Mouse (Mus musculus) hindbrain, embryonic 15.5 days (tissue): ENCODE measurements around the gene Alk. TPM values are rescaled to one million over a fixed set of nuclear protein-coding genes. Genes with fewer than 3 reads are reported as not detected.

Experiments
- ATAC-seq: fragments of 200-750 bp; cut with Nextera tagmentation; 2 replicates; pipeline ENCODE4 v1.8.0; 2017; ENCODE audit warnings: low read depth, moderate number of reproducible peaks, moderate TSS enrichment; ENCODE audit not compliant: low FRiP score
- H3K27ac ChIP-seq: fragments of 300-500 bp; sonication (generic); replicated peaks from 2 replicates; pipeline ENCODE4 v1.5.1; 2015; ENCODE audit warnings: mild to moderate bottlenecking, inconsistent platforms
- H3K27me3 ChIP-seq: fragments of 300-500 bp; sonication (generic); 2 replicates; pipeline ENCODE4 v1.6.1; 2015; ENCODE audit warnings: control low read depth, inconsistent platforms
- H3K36me3 ChIP-seq: fragments of 300-500 bp; sonication (generic); 2 replicates; pipeline ENCODE4 v1.6.1; 2015; ENCODE audit warnings: control low read depth, inconsistent platforms
- H3K4me1 ChIP-seq: fragments of 300-500 bp; sonication (generic); replicated peaks from 2 replicates; pipeline ENCODE4 v1.6.1; 2015; ENCODE audit warnings: control low read depth, inconsistent platforms
- H3K4me2 ChIP-seq: fragments of 300-500 bp; sonication (generic); 2 replicates; pipeline ENCODE4 v1.6.1; 2015; ENCODE audit warnings: moderate library complexity, mild to moderate bottlenecking, inconsistent platforms
- H3K4me3 ChIP-seq: fragments of 300-500 bp; sonication (generic); 2 replicates; pipeline ENCODE4 v1.5.1; 2015; ENCODE audit warnings: mild to moderate bottlenecking, inconsistent platforms
- H3K9ac ChIP-seq: fragments of 300-500 bp; sonication (generic); 2 replicates; pipeline ENCODE4 v1.6.1; 2015; ENCODE audit warnings: inconsistent platforms
- H3K9me3 ChIP-seq: fragments of 300-500 bp; sonication (generic); 2 replicates; pipeline ENCODE4 v1.6.1; 2016; ENCODE audit warnings: control low read depth, inconsistent platforms
- WGBS: fragments of 180-500 bp; shearing (Covaris S2); methylation state at CpG from one replicate; pipeline ENCODE4 v1.1.7; 2015; 5-methylcytosine and 5-hydroxymethylcytosine counted together
- polyA plus RNA-seq: library from polyadenylated mRNA; unstranded; fragments of >200 nt; fragmentation: Nextera tagmentation; extraction: Ambion mirVana; gene quantifications from 2 replicates; pipeline ENCODE4 v1.2.1, GENCODE M21; 2015

Alk gene
- polyA plus RNA-seq, 1 experiment from 2014 or later: 5.1 TPM

DNA sequence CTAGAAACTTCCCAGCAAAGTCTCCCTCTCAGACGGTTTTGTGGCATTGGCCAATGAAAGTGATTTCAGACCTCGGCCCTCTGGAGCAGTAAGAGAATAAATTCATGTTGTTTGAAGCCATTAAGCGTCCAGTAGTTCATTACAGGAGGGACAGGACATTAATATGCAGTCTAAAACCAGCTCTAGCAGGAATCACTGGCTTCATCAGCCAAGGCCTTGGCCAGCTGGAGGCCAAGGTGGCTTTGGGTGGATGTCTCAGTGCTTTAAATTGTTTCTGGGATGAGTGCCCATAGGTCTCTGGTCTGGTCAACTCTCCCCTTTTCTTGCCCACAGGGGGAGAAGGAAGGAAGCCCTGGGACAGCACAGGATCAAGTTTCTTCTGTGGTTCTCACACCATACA lies 608.9 kb downstream of the Alk start:
- Histone ChIP-seq H3K4me2 (no peak overlapping the region), H3K9me3 (no peaks in the 10 kb centered on the region), H3K4me1 (no peaks in the 10 kb centered on the region), H3K27ac (no peak overlapping the region), H3K4me3 (no peak overlapping the region), H3K9ac (no peak overlapping the region), H3K27me3 (no peaks in the 10 kb centered on the region), H3K36me3 (no peaks in the 10 kb centered on the region)
- no peak for ATAC-seq
- WGBS: 88% methylated on average over 3 of the region's 3 CpGs

DNA sequence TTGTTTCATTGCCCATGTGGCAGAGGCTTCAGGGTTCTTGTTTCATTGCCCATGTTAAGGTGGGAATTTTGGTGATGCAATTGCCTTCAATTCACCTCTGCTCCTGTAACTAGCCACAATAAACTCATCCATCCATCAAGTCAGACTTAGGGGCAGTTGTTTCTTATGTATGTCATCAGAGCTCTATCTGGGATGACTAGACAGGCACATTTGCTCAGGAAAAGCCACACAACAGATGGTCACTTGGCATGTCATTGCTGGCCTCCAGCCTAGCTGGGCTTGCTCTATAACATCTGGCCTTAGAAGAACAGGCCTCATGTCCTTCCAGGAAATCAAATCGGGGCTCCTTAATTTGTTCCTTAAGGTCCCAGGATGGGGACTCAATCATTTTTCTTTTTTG lies 610.3 kb downstream of the Alk start:
- ATAC-seq: no peak
- Histone ChIP-seq H3K27me3 (no peaks in the 10 kb centered on the region), H3K36me3 (no peaks in the 10 kb centered on the region), H3K4me3 (no peak overlapping the region), H3K9me3 (no peaks in the 10 kb centered on the region), H3K4me2 (no peak overlapping the region), H3K27ac (no peak overlapping the region), H3K4me1 (0 out of 2 replicates have a peak, but pooled peaks cover 2% of the 10 kb centered on the region), H3K9ac (no peak overlapping the region)
- 70% methylated on average over 1 of the region's 1 CpGs for WGBS

DNA sequence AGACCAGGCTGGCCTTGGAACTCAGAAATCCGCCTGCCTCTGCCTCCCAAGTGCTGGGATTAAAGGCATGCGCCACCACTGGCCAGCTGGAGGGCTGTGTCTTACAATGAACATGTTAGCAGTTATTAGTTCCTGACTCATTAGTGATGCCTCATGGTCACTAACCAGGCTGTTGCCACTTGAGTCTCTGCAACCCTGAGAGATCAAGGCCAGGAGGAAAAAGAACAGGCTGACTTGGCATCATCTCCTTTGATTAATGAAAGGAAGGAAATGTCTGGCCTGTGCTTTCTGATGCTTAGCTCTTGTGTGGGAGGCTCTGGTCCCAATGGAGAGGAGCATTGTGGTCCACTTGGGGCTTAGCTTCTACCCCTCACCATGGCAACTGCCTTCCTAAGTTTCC lies 611.4 kb downstream of the Alk start:
- 0 out of 2 replicates have a peak, but pooled peaks cover 8% of the 10 kb centered on the region for H3K4me1 ChIP-seq
- no peak for ATAC-seq
- H3K9ac ChIP-seq: no peak overlapping the region
- no peaks in the 10 kb centered on the region for H3K27me3 ChIP-seq
- no peaks in the 10 kb centered on the region for H3K36me3 ChIP-seq
- no peak overlapping the region for H3K27ac ChIP-seq
- WGBS: 93% methylated on average over 2 of the region's 2 CpGs
- no peaks in the 10 kb centered on the region for H3K9me3 ChIP-seq
- H3K4me2 ChIP-seq: no peak overlapping the region
- H3K4me3 ChIP-seq: no peak overlapping the region

DNA sequence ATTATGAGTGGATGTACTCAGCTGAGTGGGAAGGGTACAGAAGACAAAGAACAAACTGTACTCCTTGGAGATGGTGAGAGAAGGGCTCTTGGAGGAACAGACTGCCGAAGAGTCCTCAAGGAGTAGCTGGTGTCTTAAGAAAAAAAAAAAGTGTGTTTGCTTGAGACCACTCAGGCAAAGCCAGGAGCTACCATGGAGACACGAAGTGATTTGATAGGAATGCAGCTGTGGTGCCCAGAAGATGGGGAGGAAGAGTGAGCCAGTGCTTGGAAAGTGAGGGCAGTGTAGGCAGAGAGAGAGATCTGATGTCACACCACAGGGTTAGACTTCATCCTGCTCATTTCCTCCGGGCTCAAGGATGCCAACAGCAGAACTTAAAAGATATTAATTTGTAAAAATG lies 613.2 kb downstream of the Alk start:
- Histone ChIP-seq H3K4me2 (no peak overlapping the region), H3K4me3 (no peak overlapping the region), H3K4me1 (peaks cover 21% of the 10 kb centered on the region), H3K9ac (no peak overlapping the region), H3K36me3 (no peaks in the 10 kb centered on the region), H3K27me3 (no peaks in the 10 kb centered on the region), H3K27ac (no peak overlapping the region), H3K9me3 (no peaks in the 10 kb centered on the region)
- no peak for ATAC-seq
- WGBS: 46% methylated on average over 3 of the region's 3 CpGs

DNA sequence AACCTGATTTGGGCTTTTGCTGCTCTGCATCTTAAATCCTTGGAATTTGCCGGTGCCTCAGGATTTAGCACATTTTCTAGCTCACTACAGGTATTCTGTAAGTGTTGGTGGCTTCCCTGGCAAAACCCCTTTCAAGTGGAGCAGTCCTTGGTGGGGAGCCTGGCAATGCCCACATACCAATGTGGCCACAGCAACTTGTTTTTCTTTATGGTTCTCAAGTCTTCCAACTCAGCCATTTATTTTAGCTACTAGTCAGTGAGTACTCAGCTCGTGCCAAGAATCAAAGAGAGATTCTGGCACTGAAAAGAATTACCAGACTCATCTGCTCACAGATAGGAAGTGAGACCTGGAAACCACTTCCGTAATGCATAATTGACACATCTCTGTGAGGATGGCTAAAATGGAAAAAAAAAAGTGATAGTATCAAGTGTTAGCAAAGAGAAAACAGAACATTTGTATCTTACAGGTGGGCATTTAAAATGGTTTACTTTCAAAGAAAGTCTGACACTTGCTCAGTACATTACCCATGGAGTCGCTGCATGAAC lies 614.2 kb downstream of the Alk start:
- H3K9me3 ChIP-seq: no peaks in the 10 kb centered on the region
- H3K4me1 ChIP-seq: peaks cover 25% of the 10 kb centered on the region
- no peak overlapping the region for H3K4me3 ChIP-seq
- 75% methylated on average over 4 of the region's 4 CpGs for WGBS
- ATAC-seq: no peak
- H3K27ac ChIP-seq: no peak overlapping the region
- no peak overlapping the region for H3K4me2 ChIP-seq
- no peaks in the 10 kb centered on the region for H3K36me3 ChIP-seq
- H3K27me3 ChIP-seq: no peaks in the 10 kb centered on the region
- H3K9ac ChIP-seq: no peak overlapping the region

DNA sequence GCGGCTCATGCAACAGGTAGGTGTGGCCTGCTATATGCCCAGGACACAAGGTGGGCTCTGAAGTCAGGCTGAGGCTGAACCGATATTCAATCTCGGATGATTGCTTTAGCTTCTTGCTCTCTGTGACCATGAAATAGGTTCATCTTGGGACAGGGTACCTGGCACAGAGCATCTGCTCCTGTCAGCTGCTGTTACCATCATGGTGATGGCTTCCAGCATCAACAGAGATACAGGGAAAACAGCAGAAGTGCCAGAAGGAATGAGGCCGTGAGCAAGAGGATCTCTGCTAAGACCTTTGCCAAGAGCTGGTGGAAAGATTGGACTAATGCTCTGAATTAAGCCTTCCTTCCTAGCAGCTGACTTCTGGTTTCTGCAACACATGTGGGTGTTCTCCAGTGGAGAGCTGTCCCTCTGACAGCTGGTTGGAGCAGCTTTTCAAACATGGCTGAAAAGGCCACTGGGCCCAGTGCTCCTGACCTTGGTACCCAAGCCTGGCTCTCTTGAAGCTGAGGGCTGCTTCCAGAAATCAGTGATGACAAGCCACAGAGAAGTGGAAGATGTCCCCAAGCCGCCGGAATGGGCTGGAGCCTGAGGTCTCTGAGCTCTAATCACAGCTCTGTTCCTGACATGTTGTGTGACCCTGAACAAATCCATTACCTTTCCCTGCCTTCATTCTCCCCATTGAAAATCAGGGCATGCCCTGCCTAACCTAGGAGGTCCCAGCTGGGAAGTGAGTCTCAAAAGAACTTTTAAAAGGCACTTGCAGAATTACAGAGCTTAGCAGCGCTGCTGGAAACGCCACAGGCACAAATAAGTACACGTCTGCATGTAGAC lies 615.5 kb downstream of the Alk start:
- WGBS: 45% methylated on average over 9 of the region's 9 CpGs
- Histone ChIP-seq H3K36me3 (no peaks in the 10 kb centered on the region), H3K27ac (no peak overlapping the region), H3K9me3 (no peaks in the 10 kb centered on the region), H3K4me2 (no peak overlapping the region), H3K27me3 (no peaks in the 10 kb centered on the region), H3K4me3 (no peak overlapping the region), H3K9ac (no peak overlapping the region), H3K4me1 (peaks cover 25% of the 10 kb centered on the region)
- no peak for ATAC-seq

DNA sequence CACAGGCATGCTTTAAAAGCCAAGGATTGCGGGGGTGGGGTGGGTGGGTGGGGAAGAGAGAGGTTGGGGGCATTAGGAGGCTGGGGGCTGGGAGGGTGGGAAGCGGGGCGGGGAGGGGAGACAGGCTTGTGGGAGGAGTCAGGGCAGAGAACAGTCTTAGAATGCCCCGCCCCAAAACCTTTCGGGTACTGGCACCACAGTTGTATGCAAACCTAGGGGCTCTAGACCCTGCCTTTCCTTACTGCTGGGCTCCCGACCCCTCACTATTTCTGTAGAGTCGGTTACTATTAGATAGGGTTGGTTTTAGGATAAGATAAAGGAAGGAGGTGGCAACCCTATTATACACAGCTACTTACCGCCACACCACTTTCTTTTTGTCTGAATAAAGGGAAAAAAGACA lies 617.4 kb downstream of the Alk start:
- Histone ChIP-seq H3K27ac (no peak overlapping the region), H3K4me2 (no peak overlapping the region), H3K9me3 (no peaks in the 10 kb centered on the region), H3K4me1 (peaks cover 25% of the 10 kb centered on the region), H3K4me3 (no peak overlapping the region), H3K9ac (no peak overlapping the region), H3K36me3 (no peaks in the 10 kb centered on the region), H3K27me3 (no peaks in the 10 kb centered on the region)
- WGBS: 68% methylated on average over 8 of the region's 8 CpGs
- ATAC-seq: no peak; the same call in 1 of the 2 replicates

DNA sequence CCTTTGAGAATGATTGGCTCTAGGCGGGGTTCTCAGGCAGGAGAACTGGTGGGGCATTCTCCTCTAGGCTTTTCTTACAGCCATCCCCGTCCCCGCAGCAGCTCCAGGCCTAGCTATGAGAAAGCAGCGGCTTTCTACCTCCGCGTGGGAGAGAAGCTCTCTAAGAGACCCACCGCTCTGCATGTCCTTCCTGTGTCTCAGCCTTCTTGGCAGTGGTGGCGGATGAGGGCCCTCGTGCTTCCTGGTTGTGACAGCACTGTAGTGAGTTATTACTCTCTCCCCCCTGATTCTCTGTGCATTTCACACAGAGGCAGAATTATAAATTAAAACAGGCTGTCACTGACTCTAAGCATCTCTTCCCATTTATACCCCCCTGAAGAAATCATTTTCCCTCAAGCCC lies 618.0 kb downstream of the Alk start:
- Histone ChIP-seq H3K4me2 (no peak overlapping the region), H3K9ac (0 out of 2 replicates have a peak overlapping the region, but pooled peaks have one; percentile 4), H3K9me3 (no peaks in the 10 kb centered on the region), H3K27me3 (no peaks in the 10 kb centered on the region), H3K4me3 (no peak overlapping the region), H3K36me3 (no peaks in the 10 kb centered on the region), H3K4me1 (peaks cover 28% of the 10 kb centered on the region), H3K27ac (peak overlapping the region; percentile 59; the same call in 1 of the 2 replicates)
- peak; percentile 36; the same call in 1 of the 2 replicates for ATAC-seq
- WGBS: 42% methylated on average over 9 of the region's 9 CpGs

DNA sequence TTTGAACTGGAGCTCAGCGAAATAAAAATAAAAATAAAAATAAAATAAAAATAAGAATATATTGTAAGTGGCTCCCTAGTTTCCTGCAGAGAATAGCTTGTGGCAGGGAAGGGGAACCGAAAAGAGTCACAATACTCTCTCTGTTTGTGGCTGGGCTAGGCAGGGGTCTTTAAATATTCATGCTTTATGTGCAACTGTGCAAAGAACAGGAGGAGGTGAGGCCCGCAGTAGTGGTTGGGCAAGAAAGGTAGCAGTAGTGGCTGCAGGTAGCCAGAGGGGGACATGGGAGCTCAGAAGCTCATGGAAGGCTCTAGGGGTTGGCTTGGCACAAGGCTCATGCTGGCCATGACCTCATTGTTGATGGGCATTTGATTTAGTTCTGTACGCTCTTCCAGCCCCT lies 623.2 kb downstream of the Alk start:
- H3K4me2 ChIP-seq: no peak overlapping the region
- peaks cover 19% of the 10 kb centered on the region for H3K4me1 ChIP-seq
- H3K9ac ChIP-seq: no peak overlapping the region
- no peak overlapping the region for H3K4me3 ChIP-seq
- no peaks in the 10 kb centered on the region for H3K27me3 ChIP-seq
- ATAC-seq: 0 out of 2 replicates have a peak, but pooled peaks have one; percentile 37
- WGBS: 37% methylated on average over 4 of the region's 4 CpGs
- H3K36me3 ChIP-seq: no peaks in the 10 kb centered on the region
- peak overlapping the region; percentile 50 for H3K27ac ChIP-seq
- no peaks in the 10 kb centered on the region for H3K9me3 ChIP-seq

DNA sequence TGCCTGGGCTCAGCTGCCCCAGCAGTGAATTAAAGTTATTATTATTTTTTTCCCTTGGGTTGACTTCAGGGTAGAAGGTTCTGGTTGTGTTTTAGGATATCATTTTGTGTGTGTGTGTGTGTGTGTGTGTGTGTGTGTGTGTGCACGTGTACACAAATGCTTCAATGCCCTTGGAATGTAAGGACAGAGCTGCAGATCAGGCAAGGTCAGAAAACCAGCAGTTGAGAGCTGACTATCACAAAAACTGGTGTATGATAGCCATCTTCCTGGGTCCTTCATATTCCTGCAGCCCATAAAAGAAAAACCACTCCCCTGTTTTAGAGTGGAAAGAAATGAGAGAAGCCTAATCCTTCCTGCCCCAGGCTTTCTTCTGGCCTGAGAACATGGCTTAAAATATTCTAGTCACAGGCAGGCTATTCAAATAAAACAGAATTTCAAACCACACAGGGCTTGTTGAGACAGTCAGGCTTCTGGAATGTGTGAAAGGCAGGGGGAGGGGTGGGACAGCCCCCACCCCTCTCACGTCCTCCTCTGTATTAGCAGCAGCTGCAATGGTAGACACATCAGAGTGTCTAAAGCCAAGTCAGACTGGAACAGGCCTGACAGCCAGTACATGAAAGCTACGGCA lies 623.8 kb downstream of the Alk start:
- 27% methylated on average over 3 of the region's 3 CpGs for WGBS
- peak overlapping the region; percentile 50 for H3K27ac ChIP-seq

DNA sequence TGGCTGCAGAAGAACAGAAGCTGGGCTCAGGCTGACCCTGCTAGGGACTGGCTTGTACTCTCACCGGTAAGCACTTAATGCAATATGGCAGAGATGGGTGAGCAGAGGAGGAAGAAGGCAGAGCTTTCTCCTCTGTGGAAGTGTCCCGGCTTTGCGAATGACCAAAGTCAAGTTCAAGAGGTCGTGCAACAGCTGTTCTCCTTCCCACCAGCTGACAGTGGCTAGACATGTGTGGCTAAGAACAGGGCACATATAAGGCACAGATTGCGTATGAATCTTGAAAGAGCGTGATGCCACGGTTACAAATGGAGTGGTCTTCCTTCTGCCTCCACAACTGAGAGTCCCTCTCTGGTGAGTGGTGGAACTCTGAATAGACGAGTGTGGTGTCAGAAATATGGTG lies 625.3 kb downstream of the Alk start:
- no peak overlapping the region for H3K27ac ChIP-seq
- no peaks in the 10 kb centered on the region for H3K9me3 ChIP-seq
- H3K9ac ChIP-seq: no peak overlapping the region
- peaks cover 16% of the 10 kb centered on the region for H3K4me1 ChIP-seq
- no peaks in the 10 kb centered on the region for H3K36me3 ChIP-seq
- H3K27me3 ChIP-seq: no peaks in the 10 kb centered on the region
- no peak overlapping the region for H3K4me2 ChIP-seq
- 92% methylated on average over 8 of the region's 8 CpGs for WGBS
- ATAC-seq: no peak
- no peak overlapping the region for H3K4me3 ChIP-seq

More for the DNA sequence above, 623.8 kb downstream of the Alk start:
- Histone ChIP-seq H3K4me2 (no peak overlapping the region), H3K9ac (no peak overlapping the region), H3K4me3 (no peak overlapping the region), H3K36me3 (no peaks in the 10 kb centered on the region), H3K4me1 (peaks cover 16% of the 10 kb centered on the region), H3K27me3 (no peaks in the 10 kb centered on the region), H3K9me3 (no peaks in the 10 kb centered on the region)
- peak; percentile 78 for ATAC-seq

DNA sequence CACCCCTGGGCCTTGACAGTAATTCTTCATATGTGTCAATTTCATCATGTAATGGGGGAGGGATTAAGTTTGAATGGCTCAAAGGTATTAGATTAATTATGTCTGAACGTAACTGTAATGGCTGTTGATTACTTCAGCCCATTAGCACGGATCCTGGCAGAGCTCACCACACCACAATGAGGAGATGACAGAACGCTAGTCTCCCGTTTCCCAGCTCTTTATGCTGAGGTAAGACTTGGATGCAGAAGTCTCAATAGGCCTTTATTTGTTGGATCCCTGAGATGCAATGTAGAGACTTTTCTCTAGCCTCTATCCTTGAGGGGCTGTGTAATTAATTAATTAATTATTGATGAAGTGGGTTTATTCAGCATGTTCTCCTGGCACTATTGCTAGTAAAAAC lies 627.8 kb downstream of the Alk start:
- Histone ChIP-seq H3K27ac (no peak overlapping the region), H3K36me3 (no peaks in the 10 kb centered on the region), H3K9ac (no peak overlapping the region), H3K4me1 (peaks cover 15% of the 10 kb centered on the region), H3K4me3 (no peak overlapping the region), H3K27me3 (no peaks in the 10 kb centered on the region), H3K4me2 (no peak overlapping the region), H3K9me3 (no peaks in the 10 kb centered on the region)
- WGBS: 44% methylated on average over 4 of the region's 4 CpGs
- ATAC-seq: no peak
